Mouse (Mus musculus) olfactory bulb, adult 2 months (tissue): ENCODE measurements around the gene Eno3.

Experiments
- CTCF ChIP-seq: fragments of 200-500 bp; IDR thresholded peaks from 2 replicates; pipeline ENCODE4 v1.5.1; 2012; ENCODE audit warnings: low read depth, mild to moderate bottlenecking, low read length, moderate library complexity; ENCODE audit not compliant: insufficient read depth
- POLR2A ChIP-seq: fragments of 200-500 bp; IDR thresholded peaks from 2 replicates; pipeline ENCODE4 v1.6.1; 2012; ENCODE audit warnings: mild to moderate bottlenecking, low read depth, low read length, moderate library complexity; ENCODE audit not compliant: insufficient read depth

GRCm38 (mm10) chr11:70666687-70667086, 9.7 kb downstream of the Eno3 start:
- TF ChIP-seq CTCF (no peak), POLR2A (no peak)
